Mouse (Mus musculus): ENCODE data around the gene Psmd7. TPM values are rescaled to one million over a fixed set of nuclear protein-coding genes. Genes with fewer than 3 reads are reported as not detected.

Psmd7 gene
- polyA plus RNA-seq (2021; fragmentation: Nextera tagmentation) = 183 and 192 TPM in 2 replicates
- long read RNA-seq, experiment 1, transcript Psmd7-201 (7 exons, 1,581 nt) = major isoform, 461 of 474 reads
- long read RNA-seq, experiment 1, partial matches to known transcripts = 2 of 474 reads
- long read RNA-seq, experiment 1, other reads (novel, unspliced or antisense) = 10 of 474 reads
- long read RNA-seq, experiment 2, transcript Psmd7-201 (7 exons, 1,581 nt) = major isoform, 261 of 314 reads
- long read RNA-seq, experiment 2, partial matches to known transcripts = 46 of 314 reads
- long read RNA-seq, experiment 2, other reads (novel, unspliced or antisense) = 4 of 314 reads

GRCm38 (mm10) chr8:107587995-107588780, at the start of gene Psmd7:
Gene Psmd7, minus strand, starts transcription at chr8:107588464.

Other genes with a start within 250 kb of the Psmd7 start
- 5.3 and 6.0 TPM in 2 replicates for gene Nqo1, start 185.3 kb downstream of the Psmd7 start, polyA plus RNA-seq (2021; fragmentation: Nextera tagmentation)
- gene Nob1, start 163.4 kb downstream of the Psmd7 start, polyA plus RNA-seq (2021; fragmentation: Nextera tagmentation) = 27.3 and 34.2 TPM in 2 replicates
- gene Wwp2, start 152.1 kb downstream of the Psmd7 start, polyA plus RNA-seq (2021; fragmentation: Nextera tagmentation) = 28.4 and 33.0 TPM in 2 replicates